Mouse (Mus musculus) megakaryocyte, embryonic 14.5 days (primary cell): ENCODE measurements around the gene Trim28. TPM values are rescaled to one million over a fixed set of nuclear protein-coding genes. Genes with fewer than 3 reads are reported as not detected.
A peak's percentile ranks its signal among the peaks of the same experiment; 100 is the strongest.

Source experiments
- H3K27me3 ChIP-seq: replicated peaks from 2 replicates; pipeline ENCODE3; 2012; ENCODE audit warnings: inconsistent platforms
- H3K36me3 ChIP-seq: replicated peaks from 2 replicates; pipeline ENCODE3; 2012; ENCODE audit warnings: low read length, inconsistent platforms, mixed read lengths
- H3K4me1 ChIP-seq: 2 replicates; pipeline ENCODE4 v1.6.1; 2012; ENCODE audit warnings: inconsistent platforms
- H3K4me3 ChIP-seq: replicated peaks from 2 replicates; pipeline ENCODE3; 2012; ENCODE audit warnings: moderate library complexity, mild to moderate bottlenecking, inconsistent platforms
- H3K9me3 ChIP-seq: 2 replicates; pipeline ENCODE4 v1.6.1; 2012; ENCODE audit warnings: inconsistent platforms
- FLI1 ChIP-seq: IDR thresholded peaks from 2 replicates; pipeline ENCODE4 v1.6.1; 2012; ENCODE audit warnings: low read length, inconsistent platforms, mixed read lengths
- GATA1 ChIP-seq: IDR thresholded peaks from 3 replicates; pipeline ENCODE4 v1.6.1; 2012; ENCODE audit warnings: mixed read lengths, low read length, inconsistent platforms, borderline replicate concordance
- polyA plus RNA-seq: library from polyadenylated mRNA; stranded (reverse); fragments of >175 nt; gene quantifications from 2 replicates; pipeline ENCODE4 v1.2.3, GENCODE M21; 2012; ENCODE audit warnings: low replicate concordance; ENCODE audit not compliant: insufficient read depth

Gene Trim28
- polyA plus RNA-seq, 1 experiment, result 236 TPM

DNA sequence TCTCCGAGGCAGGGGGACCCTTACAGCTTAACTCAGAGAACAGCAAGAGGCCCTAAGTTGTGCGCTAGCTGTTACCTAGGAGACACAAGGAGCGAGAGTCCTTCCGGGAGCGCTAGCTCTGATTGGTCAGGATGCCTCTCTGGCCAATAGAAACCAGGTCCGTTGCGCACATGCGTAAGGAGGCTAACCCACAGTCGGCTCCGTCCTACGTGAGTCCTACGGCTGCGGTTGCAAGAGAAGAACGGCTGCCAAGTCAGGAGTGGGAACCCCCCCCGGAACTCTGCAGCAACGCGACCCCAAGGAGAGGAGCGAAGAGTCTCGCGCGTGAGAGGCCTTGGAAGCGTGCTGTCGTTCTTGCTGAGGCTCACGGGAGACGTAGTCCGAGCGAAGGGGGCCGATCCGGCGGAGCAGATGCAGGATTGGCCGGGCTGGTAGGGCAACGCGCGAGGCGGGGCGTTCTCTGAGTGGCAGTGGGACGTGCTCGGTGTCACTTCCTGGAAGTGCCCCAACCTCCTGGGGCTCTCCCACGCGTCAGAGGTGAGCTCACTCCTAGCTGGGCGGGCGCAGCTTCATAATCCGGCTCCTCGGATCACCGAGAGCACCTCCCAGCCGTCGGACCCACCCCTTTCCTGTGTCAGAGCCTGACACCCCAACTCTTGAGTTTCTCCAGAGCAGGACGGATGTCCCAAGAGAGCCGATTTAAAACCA is 21.1 kb upstream of the Trim28 start, which contains the start of gene Zfp446:
TSS of gene Zfp446 (plus strand) at position 167 of the 708 bp plus-strand sequence.
- Histone ChIP-seq H3K4me1 (peaks cover 30% of the 10 kb centered on the region), H3K9me3 (no peaks in the 10 kb centered on the region), H3K27me3 (no peaks in the 10 kb centered on the region), H3K36me3 (peaks cover 28% of the 10 kb centered on the region), H3K4me3 (peak within 1 kb of the TSS; percentile 95)
- TF ChIP-seq GATA1 (no peak), FLI1 (no peak)

- peaks cover 30% of the 10 kb centered on the region for H3K4me1 ChIP-seq
- peaks cover 21% of the 10 kb centered on the region for H3K36me3 ChIP-seq
- TF ChIP-seq GATA1 (no peak), FLI1 (no peak)
- no peaks in the 10 kb centered on the region for H3K9me3 ChIP-seq
- peak overlapping the region; percentile 95 for H3K4me3 ChIP-seq
- no peaks in the 10 kb centered on the region for H3K27me3 ChIP-seq
Measured at GRCm38 (mm10) chr7:12978931-12979722, 19.8 kb upstream of the Trim28 start.

DNA sequence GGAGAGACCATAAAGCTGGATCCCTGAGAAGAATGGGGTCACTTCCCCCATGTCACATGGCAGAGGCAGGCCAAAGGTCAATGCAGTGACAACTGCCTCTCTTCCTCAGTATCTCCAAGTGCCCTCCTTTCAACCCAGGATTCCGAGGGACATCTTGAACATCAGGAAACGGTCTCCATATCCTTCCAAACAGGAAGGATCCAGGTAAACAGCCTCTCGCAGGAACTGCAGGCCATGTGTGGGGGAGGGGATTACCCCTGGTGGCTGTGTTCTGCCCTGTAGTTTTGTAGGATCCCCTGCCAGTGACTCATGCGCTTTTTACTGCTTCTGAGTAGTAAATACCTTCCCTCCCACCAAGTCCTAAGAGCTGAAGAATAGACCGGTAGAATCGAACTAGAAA is 19.1 kb upstream of the Trim28 start:
- Histone ChIP-seq H3K4me1 (peaks cover 30% of the 10 kb centered on the region), H3K36me3 (peaks cover 21% of the 10 kb centered on the region)

GRCm38 (mm10) chr7:12980291-12980690 is 18.6 kb upstream of the Trim28 start:
- H3K36me3 ChIP-seq, result peaks cover 21% of the 10 kb centered on the region
- no peak overlapping the region for H3K4me3 ChIP-seq
- peaks cover 30% of the 10 kb centered on the region for H3K4me1 ChIP-seq
- TF ChIP-seq GATA1 (no peak), FLI1 (no peak)
- no peaks in the 10 kb centered on the region for H3K27me3 ChIP-seq
- H3K9me3 ChIP-seq, result no peaks in the 10 kb centered on the region

More for the DNA sequence above, 19.1 kb upstream of the Trim28 start:
- no peak for TF ChIP-seq GATA1
- no peak for TF ChIP-seq FLI1
- no peaks in the 10 kb centered on the region for H3K9me3 ChIP-seq
- H3K4me3 ChIP-seq, result peak overlapping the region; percentile 30
- H3K27me3 ChIP-seq, result no peaks in the 10 kb centered on the region

- Histone ChIP-seq H3K4me3 (no peak overlapping the region), H3K4me1 (peaks cover 11% of the 10 kb centered on the region), H3K9me3 (no peaks in the 10 kb centered on the region), H3K36me3 (peaks cover 18% of the 10 kb centered on the region), H3K27me3 (peaks cover 1% of the 10 kb centered on the region)
- no peak for TF ChIP-seq FLI1
- no peak for TF ChIP-seq GATA1
Measured at GRCm38 (mm10) chr7:12985724-12986123, 13.2 kb upstream of the Trim28 start.

GRCm38 (mm10) chr7:12986906-12987305 is 12.0 kb upstream of the Trim28 start:
- H3K4me3 ChIP-seq, result no peak overlapping the region
- TF ChIP-seq FLI1 (no peak), GATA1 (no peak)
- peaks cover 5% of the 10 kb centered on the region for H3K27me3 ChIP-seq
- H3K9me3 ChIP-seq, result no peaks in the 10 kb centered on the region
- peaks cover 13% of the 10 kb centered on the region for H3K36me3 ChIP-seq
- peaks cover 11% of the 10 kb centered on the region for H3K4me1 ChIP-seq

DNA sequence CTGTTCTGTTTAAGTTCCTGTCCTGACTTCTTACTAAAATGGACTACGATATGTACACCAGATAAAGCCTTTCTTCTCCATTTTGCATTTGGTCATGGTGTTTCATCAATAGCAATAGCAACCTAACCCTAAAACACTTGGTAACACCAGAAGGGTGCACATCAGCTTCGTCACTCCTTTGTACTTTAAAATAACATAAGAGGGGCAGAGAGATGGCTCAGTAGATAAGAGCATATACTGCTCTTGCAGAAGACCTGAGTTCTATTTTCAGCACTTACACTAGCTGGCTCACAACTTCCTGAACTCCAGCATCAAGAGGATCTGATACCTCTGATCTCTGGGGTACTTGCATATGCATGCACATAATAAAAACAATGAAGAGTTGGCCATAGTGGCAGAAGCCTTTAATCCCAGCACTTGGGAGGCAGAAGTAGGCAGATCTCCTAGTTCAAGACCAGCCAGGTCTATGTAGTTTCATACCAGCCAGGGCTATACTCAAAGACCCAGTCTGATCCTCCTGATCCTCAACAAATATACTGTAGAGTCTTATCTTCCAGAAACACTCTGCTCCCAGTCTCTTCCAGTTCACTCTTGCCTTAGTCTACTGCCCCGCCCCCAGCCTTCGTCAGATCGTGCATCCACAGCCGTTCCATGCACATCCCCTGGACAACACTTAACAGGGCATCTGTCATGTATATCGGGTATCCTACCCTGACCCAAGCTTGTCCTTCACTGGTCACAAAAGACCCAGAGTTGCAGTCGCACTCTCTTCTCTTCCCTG is 11.3 kb upstream of the Trim28 start:
- no peak overlapping the region for H3K4me3 ChIP-seq
- TF ChIP-seq FLI1 (no peak), GATA1 (no peak)
- H3K36me3 ChIP-seq, result peaks cover 6% of the 10 kb centered on the region
- peaks cover 11% of the 10 kb centered on the region for H3K4me1 ChIP-seq
- no peaks in the 10 kb centered on the region for H3K9me3 ChIP-seq
- H3K27me3 ChIP-seq, result peaks cover 5% of the 10 kb centered on the region

DNA sequence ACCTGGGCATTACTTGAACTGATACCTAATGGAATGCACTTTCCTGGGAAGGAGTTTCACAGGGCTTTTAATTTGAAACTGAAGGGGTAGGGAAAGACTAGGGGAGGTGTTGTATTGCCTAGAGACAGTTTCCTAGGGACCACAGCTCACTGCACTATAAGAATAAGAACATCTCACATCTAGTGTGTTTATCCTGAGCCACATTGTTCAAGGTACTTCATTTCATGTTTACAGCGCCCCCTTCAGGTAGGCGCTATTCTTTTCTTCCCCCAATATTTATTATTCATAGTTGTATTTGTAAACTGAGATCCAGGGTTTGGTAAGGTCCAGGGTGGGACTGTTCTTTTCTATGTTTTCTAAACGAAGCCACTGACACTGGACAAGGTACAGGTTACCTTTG is 6.7 kb upstream of the Trim28 start:
- TF ChIP-seq GATA1, result no peak

DNA sequence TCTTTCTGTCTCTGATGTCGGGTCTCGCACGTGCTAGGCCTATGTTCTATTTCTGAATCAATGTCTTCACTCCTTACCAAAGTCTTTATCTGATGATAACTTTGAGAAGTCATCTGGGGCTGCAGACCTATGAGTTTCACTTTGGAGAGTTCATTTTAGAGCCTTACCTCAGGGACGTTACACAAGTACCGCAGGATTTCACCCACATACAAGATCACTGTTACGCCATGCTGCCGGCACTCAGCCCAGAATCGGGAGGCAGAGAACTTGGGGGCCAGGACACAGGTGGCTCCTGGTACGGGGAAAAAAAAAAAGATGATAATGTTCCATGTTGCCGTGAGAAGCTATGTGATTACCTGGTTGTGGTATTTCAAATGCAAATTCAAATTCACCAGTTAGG is 5.8 kb upstream of the Trim28 start:
- Histone ChIP-seq H3K9me3 (no peaks in the 10 kb centered on the region), H3K36me3 (no peaks in the 10 kb centered on the region), H3K4me3 (no peak overlapping the region), H3K27me3 (peaks cover 16% of the 10 kb centered on the region), H3K4me1 (no peaks in the 10 kb centered on the region; the same call in 1 of the 2 replicates)
- TF ChIP-seq GATA1 (no peak), FLI1 (no peak)

More for the DNA sequence above, 6.7 kb upstream of the Trim28 start:
- Histone ChIP-seq H3K27me3 (peaks cover 9% of the 10 kb centered on the region), H3K36me3 (no peaks in the 10 kb centered on the region), H3K4me3 (no peak overlapping the region), H3K4me1 (peaks cover 9% of the 10 kb centered on the region), H3K9me3 (no peaks in the 10 kb centered on the region)
